Mouse (Mus musculus): ENCODE measurements around the gene Apobec3.

Apobec3 gene

GRCm38 (mm10) chr15:79891436-79892212 is at the start of gene Apobec3:
Gene Apobec3, plus strand, starts transcription at chr15:79891659.
- peak; percentile 65 for DNase-seq (ENCODE audit: low spot score)

DNA sequence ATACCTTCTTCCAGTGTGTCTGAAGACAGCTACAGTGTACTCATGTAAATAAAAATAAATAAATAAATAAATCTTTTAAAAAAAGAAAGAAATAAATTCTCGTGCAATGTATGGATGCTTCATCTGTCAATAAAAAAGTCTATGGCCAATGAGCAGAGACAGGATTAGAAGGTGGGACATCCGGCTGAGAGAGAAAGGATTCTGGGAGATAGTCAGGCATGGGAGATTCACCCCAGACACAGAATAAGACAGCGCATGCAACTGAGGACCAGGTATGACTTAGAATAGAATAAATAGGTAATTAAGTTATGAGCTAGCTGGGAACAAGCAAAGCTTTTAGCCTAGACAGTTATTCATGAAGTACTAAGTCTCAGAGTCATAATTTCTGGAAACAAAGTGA is 48.5 kb upstream of the Apobec3 start:
- DNase-seq (ENCODE audit: low spot score): no peak

DNA sequence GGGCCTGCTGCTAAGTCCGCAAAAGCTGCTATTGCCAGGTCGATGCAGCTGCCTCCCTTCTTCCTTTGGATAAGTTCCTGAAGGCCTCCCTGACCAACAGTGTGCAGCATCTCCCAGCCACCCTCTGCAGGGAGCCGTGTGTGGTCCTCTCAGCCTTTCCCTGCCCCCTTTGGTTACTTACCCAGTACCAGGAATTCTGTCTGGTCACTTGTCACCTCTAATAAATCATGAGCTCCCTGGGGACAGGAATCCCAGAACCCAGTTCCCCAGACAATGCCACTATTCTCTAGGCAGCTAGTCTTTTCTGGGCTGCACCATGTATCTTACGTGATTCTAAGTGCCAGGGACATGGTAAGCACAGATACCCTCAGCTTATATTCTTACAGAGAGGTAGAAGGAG is 45.5 kb upstream of the Apobec3 start:
- DNase-seq (ENCODE audit: low spot score): no peak

DNA sequence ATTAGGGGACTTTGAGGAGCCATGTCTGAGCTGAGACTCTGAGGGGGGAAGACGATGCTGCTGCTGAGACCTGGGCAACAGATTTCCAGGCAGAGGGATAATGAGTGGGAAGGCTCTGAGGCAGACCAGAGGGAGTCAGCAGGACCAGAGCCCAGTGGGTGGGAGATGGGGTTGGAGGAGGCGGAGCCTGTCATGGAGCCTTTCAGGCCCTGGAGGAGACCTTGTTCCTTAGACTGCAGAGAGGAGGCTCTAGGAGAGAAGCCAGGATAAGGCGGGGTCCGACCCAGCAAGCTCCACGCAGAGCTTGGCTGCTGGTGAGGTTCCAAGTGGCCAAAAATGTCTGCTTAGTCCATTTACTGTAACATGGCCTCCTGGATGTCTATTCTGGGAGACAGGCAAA is 44.4 kb upstream of the Apobec3 start:
- DNase-seq (ENCODE audit: low spot score): peak; percentile 53

- no peak for DNase-seq (ENCODE audit: low spot score)
These were observed 41.3 kb upstream of the Apobec3 start for GRCm38 (mm10) chr15:79850143-79850542.

GRCm38 (mm10) chr15:79858979-79859378 is 32.5 kb upstream of the Apobec3 start:
- DNase-seq (ENCODE audit: low spot score): no peak

- no peak for DNase-seq (ENCODE audit: low spot score)
These were observed 31.6 kb upstream of the Apobec3 start for GRCm38 (mm10) chr15:79859821-79860220.

DNA sequence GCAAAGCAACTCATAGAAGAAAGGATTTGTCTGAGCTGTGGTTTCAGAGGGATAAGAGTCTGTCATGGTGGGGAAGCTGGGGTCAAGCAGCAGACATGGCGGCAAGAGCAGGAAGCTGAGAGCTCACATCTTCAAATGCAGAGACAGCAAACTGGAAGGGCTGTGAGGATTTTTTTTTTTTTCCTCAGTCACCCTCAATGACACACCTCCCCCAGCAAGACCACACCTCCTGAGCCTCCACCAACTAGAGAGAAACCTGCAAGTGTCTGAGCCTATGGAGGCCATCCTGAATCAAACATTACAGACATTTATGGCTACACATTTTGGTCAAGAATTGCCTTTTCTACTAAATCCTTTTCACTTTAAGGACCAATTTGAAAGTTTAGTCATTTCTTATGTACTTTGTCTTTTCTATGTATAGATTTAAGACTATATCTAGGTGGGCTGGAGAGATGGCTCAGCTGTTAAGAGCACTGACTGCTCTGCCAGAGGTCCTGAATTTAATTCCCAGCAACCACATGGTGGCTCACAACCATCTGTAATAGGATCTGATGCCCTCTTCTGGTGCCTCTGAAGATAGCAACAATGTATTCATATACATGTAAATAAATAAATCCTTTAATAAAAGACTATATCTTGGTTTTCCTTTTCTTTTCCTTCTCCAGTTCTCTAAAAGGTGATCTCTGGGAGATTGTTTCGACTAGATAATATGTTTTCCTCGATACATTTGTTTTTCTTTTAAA is 24.0 kb upstream of the Apobec3 start:
- DNase-seq (ENCODE audit: low spot score): no peak

- DNase-seq (ENCODE audit: low spot score): no peak
These were observed 17.9 kb upstream of the Apobec3 start for GRCm38 (mm10) chr15:79873545-79873944.

GRCm38 (mm10) chr15:79873995-79874394 is 17.5 kb upstream of the Apobec3 start:
- no peak for DNase-seq (ENCODE audit: low spot score)

GRCm38 (mm10) chr15:79875261-79875995 is 16.0 kb upstream of the Apobec3 start:
- DNase-seq (ENCODE audit: low spot score): no peak

DNA sequence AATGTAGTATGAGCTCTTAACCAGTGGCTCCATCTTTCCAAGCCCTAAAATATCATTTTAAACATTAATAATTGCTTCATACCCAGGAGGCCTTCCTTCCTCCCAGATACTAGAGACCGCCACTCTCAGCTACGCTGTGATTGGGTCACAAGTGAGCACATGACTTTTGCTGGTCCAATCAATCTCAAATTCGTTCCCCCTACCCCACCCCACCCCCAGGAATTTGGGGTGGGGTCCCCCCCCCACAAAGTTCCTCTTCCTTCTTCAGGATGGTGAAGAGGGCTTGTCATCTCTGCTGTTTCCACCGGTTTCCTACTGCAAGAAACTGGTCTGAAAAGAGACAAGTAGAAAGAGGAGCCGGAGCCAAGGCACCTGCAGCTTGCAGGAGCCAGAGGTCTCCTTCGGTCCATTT is 12.7 kb upstream of the Apobec3 start:
- DNase-seq (ENCODE audit: low spot score): peak; percentile 22

DNA sequence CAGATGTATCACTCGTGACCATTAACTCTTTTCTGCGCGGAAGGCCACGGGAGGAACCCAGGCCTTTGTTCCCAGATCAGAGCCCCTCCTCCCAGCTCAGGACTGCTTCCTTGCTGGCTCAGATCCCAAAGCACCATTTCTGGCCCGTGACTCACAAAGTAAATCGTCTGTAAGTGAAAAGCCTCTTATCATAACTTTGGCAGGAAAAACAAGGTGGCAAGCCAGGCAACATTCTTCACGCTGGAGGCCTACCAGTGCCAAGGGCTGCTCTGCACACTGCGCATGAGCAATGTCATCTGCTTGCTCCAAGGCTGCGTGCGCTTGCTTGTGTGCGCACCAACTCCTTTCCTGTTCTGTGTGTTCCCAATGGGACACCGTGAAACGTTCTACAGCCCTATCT is 12.1 kb upstream of the Apobec3 start:
- DNase-seq (ENCODE audit: low spot score): peak; percentile 89

GRCm38 (mm10) chr15:79880477-79880876 is 11.0 kb upstream of the Apobec3 start:
- DNase-seq (ENCODE audit: low spot score): no peak

DNA sequence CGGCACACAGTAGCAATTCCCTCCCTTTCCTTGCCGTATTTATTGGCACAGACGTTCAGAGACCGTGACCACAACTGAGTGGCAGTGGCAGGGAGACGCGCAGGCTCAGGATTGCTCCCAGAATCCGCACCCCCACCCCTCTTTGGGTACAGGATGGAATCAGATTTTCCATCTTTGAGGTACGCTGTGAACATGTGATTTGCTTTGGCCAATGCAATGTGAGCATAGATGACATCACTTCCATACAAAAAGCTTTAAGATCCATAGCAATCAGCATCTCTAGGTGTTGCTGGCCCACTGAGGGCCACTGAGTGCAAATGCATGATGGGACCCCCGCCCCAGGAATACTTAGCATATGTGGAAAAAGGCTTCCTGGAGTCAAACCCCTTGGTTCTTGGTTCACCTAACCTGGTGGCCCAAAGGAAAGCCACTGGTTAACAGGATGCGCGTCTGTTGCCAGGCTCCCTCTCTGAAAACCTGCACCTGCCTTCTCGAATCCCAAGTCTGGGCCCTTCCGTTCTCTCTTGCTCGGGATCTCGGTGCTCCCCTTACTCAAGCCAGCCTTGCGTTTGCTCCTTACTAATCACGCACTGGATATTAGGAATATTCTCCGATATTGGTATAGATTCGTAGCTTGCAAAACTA is 8.7 kb upstream of the Apobec3 start:
- no peak for DNase-seq (ENCODE audit: low spot score)

DNA sequence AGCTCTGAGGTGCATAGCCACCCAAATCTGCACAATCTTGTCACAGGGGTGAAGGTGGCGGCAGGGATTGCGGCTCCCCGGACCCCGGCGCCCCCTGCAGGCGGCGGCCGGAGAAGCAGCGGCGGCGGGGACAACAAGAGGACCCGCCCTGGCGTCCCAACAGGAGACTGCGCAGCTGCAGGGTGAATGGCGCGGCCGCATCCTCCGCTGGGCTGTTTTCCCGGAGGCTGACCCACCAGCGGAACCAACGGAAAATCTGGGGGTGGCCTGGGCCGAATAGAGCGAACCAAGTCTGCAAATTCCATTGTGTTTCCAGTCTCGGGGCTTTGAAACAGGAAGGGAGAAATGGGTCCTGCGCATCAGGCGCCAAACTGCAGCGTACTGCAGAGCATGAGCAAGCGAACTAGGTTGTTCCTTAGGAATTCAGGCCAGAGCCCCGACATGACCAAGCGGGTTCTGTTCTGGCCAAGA is 8.1 kb upstream of the Apobec3 start:
- DNase-seq (ENCODE audit: low spot score): peak; percentile 96

GRCm38 (mm10) chr15:79884820-79885219 is 6.6 kb upstream of the Apobec3 start:
- no peak for DNase-seq (ENCODE audit: low spot score)

DNA sequence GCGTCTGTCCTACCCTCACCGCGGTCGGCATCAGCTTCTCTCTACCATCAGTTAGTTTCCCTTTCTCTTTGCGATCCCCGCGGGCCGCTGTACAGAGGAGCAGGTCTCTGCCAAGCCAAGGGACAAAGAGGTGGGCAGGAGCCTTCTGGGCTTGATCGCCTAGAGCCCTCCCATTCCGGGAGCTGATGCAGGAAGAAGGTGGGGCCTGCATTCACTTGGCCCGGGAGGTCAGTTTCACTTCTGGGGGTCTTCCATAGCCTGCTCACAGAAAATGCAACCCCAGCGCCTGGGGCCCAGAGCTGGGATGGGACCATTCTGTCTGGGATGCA is 718 bp downstream of the Apobec3 start:
- peak; percentile 45 for DNase-seq (ENCODE audit: low spot score)

DNA sequence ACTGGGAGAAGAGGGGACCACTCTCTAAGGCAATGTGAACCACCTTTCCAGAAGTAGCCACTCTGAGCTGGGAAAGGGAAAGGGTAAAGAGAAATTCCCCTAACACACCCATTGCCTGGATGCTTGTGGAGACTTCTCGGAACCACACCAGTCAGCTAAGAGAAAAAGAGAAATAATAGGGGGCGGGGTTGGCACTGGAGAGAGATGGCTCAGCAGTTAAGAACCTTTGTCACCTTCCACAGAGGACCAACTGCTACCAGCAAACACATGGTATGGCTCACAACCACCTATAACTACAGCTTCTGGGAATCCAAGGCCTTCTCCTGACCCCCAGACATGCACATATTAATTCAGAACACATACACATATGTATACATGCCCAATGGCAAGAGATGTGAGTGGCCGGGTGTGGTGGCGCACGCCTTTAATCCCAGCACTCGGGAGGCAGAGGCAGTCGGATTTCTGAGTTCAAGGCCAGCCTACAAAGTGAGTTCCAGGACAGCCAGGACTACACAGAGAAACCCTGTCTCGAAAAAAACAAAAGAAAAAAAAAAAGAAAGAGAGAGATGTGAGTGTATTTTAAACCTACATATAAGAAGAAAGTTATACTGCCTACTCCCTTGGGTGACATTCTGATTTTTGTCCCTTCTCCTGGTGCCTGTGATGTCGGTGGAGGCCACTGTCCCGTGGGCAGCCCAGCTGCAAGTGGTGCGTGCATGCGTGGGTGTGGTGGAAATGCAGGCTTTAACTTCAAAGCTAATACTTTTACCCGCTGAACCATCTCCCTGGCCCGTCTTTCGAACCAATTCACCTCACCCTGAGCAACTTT is 1.8 kb downstream of the Apobec3 start:
- no peak for DNase-seq (ENCODE audit: low spot score)

GRCm38 (mm10) chr15:79893824-79894123 is 2.3 kb downstream of the Apobec3 start:
- no peak for DNase-seq (ENCODE audit: low spot score)

GRCm38 (mm10) chr15:79894343-79894742 is 2.9 kb downstream of the Apobec3 start:
- DNase-seq (ENCODE audit: low spot score): no peak

Data from ovary, postnatal 14 days (tissue).